Mouse (Mus musculus): ENCODE measurements around the gene Mre11a.
"Not testable (repeated sequence)": the region's sequence is repeated elsewhere in the genome, so short reads cannot be mapped to it uniquely, and the experiment has no call there.

Gene Mre11a

DNA sequence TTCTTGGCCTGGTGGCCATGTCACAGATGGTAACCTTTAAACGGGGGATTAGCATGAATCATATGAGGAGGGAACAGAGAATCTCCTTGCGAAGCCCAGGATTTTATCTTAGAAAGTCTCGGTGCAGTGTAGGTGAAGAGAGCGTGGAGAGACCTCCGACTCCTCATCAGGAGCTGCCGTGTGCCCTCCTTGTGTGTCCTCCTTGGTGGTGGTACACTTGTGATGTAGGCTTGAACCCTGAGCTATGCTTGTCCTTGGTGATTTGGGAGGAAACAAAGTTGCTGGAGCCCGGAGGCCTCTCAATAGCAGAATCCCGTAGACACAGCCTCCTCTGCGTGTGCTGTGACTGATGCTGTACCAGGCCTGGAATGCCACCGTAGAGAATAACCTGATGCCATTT is 86.3 kb downstream of the Mre11a start:
- no peak for DNase-seq

DNA sequence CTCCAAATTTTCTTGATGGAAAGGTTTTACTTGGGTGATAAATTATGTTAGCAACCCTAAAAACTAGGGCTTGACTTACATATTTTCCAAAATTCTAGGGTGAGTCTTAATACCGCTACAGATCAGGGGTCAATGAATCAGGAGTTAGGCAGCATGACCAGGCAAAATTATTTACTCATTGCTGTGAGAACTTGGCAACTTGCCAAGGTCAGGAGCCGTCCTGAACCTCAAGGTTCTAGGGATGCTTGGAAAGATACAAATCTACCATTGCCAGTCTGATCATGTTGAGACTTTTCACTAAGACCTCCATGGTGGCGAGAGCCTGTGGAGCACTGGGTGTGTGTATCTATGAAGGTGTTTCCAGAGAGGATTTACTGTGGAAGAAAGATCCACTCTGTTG is 87.1 kb downstream of the Mre11a start:
- DNase-seq = no peak

DNA sequence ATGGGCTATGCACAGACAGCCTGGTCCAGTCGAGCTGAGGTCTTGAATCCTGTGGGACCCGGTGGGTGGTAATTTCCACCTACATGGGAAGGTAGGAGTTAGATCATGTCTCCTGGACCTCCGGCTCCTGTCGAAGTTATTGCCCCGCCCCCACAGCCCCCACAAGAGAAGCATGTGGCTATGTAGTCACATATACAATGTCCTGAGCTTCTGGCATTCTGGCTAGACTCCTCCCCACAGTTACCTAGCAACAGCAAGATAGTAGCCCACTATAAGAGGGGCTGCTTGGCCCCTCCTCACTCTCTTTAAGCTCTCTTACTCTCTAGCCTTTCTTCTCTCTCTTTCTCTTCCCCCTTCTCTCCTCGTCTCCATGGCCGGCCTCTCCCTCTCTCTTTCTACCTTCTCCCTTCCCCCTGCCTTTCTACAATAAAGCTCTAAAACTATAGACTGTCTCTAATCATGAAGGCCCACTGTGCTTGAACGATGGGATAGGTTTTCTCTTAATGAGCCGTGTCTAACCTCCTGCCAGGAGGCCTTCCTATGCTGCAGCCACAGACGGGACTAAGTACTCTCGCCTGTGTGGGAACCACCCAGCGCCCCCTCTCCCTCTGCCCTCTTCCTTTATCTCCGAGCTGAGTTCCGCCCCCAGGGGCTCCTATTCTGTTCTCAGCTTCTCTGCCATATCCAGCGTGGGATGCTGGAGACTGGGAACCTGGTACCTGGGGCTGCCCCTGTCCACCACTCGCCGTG is 87.9 kb downstream of the Mre11a start:
- no peak for DNase-seq

DNA sequence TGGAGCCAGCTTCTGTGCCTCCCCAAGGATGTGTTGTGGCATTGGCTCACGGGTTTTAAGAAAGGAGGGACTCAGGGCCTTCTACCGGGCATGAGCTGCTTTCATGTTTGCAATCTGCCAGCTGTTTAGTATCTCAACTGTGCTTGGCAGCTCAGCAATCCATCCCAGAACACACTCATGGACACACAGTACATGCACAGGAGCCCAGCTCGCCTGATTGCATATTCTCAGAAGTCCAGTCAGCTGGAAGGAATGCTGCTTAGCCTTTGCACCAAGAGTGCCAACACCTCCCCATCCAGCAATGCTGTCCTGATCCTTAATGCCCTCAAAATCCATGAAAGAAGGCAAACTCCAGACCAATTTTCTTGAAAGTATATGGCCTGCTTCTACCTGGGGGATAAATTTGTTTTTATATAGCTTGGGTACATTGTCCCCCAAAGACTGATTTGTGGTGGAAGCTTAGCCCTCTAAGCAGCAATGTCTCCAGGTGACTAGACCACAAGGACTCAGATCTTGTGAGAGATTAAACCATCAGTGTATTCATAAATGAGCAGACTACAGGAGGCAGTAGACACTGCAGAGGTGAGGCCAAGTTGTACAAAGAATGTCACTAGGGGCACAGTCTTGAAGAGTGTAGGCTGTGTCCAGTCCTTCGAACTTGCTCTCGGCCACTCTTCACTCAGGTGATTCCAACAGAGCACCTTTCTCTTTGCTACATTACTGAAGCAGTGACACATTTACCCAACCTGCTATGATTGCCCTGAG is 91.5 kb downstream of the Mre11a start:
- DNase-seq = no peak

DNA sequence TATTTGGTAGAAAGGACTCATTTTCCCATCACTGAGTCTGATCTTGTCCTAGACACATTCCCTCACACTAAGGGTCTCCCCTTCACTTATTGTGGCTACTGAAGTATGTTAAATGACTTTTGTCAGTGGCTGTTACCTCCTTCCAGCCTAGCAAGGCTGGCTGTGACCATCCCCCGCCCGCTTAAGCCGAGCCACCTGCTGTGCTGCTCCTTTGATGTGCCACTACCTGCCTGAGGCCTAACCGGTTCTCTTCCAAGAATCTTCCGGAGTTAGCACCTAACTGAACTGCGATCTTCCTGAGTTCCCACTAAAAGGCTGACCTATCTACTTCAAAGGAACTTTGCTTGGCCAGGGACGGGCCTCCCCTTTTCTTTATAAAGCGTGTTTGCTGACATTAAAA is 92.1 kb downstream of the Mre11a start:
- DNase-seq = not testable (repeated sequence)

DNA sequence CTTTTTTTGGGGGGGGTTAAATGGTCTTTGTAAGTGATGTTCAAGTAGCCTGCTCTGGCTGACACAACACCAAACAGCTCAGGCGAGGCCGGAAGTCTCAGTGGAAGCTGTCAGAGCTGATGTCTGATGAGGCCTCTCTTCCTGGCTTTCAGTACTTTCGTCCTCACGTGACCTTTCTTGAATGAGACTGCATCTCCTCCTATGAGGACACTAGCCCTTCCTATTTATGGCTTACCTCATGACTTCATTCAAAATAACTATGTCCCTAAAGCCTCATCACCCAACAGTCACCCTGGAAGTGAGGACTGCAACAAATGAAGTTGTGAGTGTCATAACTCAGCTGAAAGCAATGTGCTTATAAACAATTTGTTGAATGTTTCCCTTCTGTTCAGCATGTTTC is 100.2 kb downstream of the Mre11a start:
- DNase-seq = no peak

DNA sequence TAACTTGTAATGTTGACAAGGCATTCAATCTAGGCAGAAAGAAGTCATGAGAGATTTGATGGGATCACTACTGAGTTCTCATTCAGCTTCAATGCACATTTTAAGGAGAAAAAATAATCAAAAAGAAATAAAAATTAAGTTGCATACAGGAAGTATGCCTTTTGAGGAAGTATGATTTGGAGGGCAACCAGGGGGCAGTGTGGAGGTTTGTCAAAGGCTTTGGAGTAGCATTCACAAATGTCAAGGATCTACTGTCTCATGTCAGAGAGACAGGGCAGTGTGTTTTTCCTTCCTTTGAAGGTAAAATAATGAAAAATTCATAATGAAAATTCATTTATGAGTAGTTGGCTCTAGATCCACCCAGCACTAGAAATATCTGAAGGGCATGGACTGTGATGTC is 100.7 kb downstream of the Mre11a start:
- no peak for DNase-seq

DNA sequence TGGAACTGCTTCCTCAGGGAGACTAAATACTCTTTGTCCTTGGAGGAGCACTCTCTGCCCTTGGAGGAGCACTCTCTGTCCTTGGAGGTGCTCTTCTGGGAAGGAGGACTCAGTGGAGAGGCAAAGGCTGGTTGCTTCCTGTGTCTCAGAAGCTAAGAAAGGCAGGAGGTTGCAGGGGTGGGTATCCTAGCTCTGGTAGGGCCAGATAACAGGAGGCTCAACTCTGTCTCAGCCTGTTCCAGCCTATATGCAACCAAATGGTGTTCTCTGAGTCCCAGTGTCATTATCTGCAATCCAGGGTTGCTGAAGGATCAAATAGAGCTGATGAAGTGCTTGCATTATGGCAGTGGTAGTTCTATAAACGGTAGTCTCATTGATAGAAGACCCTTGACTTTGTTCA is 101.5 kb downstream of the Mre11a start:
- DNase-seq = no peak
